Mouse (Mus musculus): ENCODE measurements around the gene 4931406P16Rik. TPM values are rescaled to one million over a fixed set of nuclear protein-coding genes. Genes with fewer than 3 reads are reported as not detected.

The 4931406P16Rik gene
- polyA plus RNA-seq, 1 experiment from 2014 or later, result 23.8 TPM

- peaks cover 20% of the 10 kb centered on the region for H3K36me3 ChIP-seq (replicated peaks)
- no peak overlapping the region for H3K27ac ChIP-seq
- WGBS, result 91% methylated on average over 5 of the region's 5 CpGs
- H3K4me1 ChIP-seq, result no peaks in the 10 kb centered on the region
- H3K4me3 ChIP-seq, result no peak overlapping the region
- H3K9me3 ChIP-seq, result no peaks in the 10 kb centered on the region
- H3K27me3 ChIP-seq (ENCODE audit: poor library complexity, severe bottlenecking), result no peaks in the 10 kb centered on the region
- no peak for DNase-seq (ENCODE audit: extremely low spot score, low spot score)
Observed at GRCm38 (mm10) chr7:34263437-34263836, 49.9 kb downstream of the 4931406P16Rik start.

DNA sequence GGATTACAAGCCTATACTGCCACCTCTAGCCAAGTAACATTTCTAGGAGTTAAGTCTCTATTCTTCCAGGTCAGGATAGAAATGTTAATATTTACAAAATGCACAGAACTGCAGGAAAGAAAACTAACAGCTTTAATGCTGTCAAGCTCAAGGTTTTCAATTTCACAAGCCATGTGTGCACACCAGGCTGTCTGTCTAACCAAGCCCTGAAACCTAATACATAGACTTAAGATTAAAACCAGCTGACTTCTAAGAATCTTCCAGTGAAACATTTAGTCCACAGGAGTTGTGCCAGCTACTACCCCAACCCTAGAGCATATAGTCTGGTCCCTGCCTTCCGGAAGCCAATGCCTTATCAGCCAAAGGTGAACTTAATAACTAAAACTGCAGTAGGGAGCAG, 54.9 kb downstream of the 4931406P16Rik start:
- DNase-seq (ENCODE audit: extremely low spot score, low spot score), result no peak
- Histone ChIP-seq H3K36me3 (replicated peaks) (peaks cover 55% of the 10 kb centered on the region), H3K9me3 (no peaks in the 10 kb centered on the region), H3K27me3 (ENCODE audit: poor library complexity, severe bottlenecking) (no peaks in the 10 kb centered on the region), H3K4me3 (no peak overlapping the region), H3K4me1 (no peaks in the 10 kb centered on the region), H3K27ac (no peak overlapping the region)
- 79% methylated on average over 1 of the region's 1 CpGs for WGBS

DNA sequence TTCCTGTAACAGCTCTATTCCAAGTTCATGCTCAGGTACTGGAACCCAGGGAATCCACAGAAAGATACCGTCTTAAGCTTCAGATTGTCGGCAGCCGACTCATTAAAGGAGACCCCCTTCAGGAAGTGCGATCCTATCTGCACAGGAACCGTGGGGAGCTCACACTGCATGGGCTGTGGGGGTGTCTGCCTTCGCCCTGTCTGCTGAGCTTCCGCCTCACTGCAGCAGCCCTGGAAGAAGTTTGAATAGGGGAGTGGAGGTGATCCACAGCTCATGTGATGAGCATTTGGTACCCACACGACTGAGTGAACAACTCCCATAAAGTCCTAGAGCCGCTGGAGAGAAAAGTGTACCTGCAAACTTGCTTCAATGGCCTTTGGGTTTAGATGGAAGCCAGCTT, 56.1 kb downstream of the 4931406P16Rik start:
- Histone ChIP-seq H3K27ac (no peak overlapping the region), H3K4me3 (no peak overlapping the region), H3K27me3 (ENCODE audit: poor library complexity, severe bottlenecking) (no peaks in the 10 kb centered on the region), H3K36me3 (replicated peaks) (peaks cover 59% of the 10 kb centered on the region), H3K9me3 (no peaks in the 10 kb centered on the region), H3K4me1 (no peaks in the 10 kb centered on the region)
- DNase-seq (ENCODE audit: extremely low spot score, low spot score), result no peak
- WGBS, result 85% methylated on average over 9 of the region's 9 CpGs

GRCm38 (mm10) chr7:34255916-34256315, 57.4 kb downstream of the 4931406P16Rik start:
- peaks cover 49% of the 10 kb centered on the region for H3K36me3 ChIP-seq (replicated peaks)
- no peaks in the 10 kb centered on the region for H3K9me3 ChIP-seq
- H3K27me3 ChIP-seq (ENCODE audit: poor library complexity, severe bottlenecking), result no peaks in the 10 kb centered on the region
- WGBS, result 80% methylated on average over 1 of the region's 1 CpGs
- H3K4me1 ChIP-seq, result no peaks in the 10 kb centered on the region
- H3K27ac ChIP-seq, result no peak overlapping the region
- DNase-seq (ENCODE audit: extremely low spot score, low spot score), result no peak
- no peak overlapping the region for H3K4me3 ChIP-seq

GRCm38 (mm10) chr7:34255137-34255536, 58.2 kb downstream of the 4931406P16Rik start:
- no peaks in the 10 kb centered on the region for H3K9me3 ChIP-seq
- WGBS, result 90% methylated on average over 3 of the region's 3 CpGs
- H3K4me3 ChIP-seq, result no peak overlapping the region
- H3K27me3 ChIP-seq (ENCODE audit: poor library complexity, severe bottlenecking), result no peaks in the 10 kb centered on the region
- H3K27ac ChIP-seq, result no peak overlapping the region
- H3K4me1 ChIP-seq, result no peaks in the 10 kb centered on the region
- peaks cover 54% of the 10 kb centered on the region for H3K36me3 ChIP-seq (replicated peaks)
- no peak for DNase-seq (ENCODE audit: extremely low spot score, low spot score)

DNA sequence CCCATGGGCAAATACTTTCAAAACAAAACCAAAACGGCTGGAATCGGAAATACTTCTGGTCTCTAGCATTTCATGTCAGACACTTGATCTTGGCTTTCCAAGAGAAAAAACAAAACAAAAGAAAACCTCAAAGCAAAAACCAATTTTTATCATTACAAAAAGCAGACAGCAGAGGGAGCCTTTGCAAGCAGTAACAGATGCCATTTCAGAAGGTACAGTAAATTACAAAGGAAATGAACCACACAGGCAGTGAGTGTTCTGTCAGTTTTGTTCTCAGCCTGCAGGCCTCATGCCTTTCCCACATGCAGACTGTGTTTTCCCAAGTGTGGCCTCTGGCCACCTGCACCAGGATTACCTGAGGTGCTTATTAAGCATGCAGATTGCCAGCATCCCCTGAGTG, 61.3 kb downstream of the 4931406P16Rik start:
- no peaks in the 10 kb centered on the region for H3K4me1 ChIP-seq
- no peaks in the 10 kb centered on the region for H3K27me3 ChIP-seq (ENCODE audit: poor library complexity, severe bottlenecking)
- no peak for DNase-seq (ENCODE audit: extremely low spot score, low spot score)
- peaks cover 67% of the 10 kb centered on the region for H3K36me3 ChIP-seq (replicated peaks)
- no peak overlapping the region for H3K4me3 ChIP-seq
- WGBS, result 92% methylated on average over 2 of the region's 2 CpGs
- no peak overlapping the region for H3K27ac ChIP-seq
- no peaks in the 10 kb centered on the region for H3K9me3 ChIP-seq

DNA sequence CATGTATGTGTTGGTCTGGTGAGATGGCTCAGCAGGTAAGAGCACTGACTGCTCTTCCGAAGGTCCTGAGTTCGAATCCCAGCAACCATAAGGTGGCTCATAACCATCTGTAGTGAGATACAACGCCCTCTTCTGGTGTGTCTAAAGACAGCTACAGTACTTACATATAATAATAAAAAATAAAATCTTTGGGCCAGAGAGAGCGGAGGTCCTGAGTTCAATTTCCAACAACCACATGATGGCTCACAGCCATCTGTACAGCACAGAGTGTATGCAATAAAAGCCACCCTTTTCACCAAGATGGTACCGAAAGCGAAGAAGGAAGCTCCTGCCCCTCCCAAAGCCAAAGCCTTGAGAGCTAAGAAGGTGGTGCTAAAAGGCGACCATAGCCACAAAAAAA, 62.6 kb downstream of the 4931406P16Rik start, which contains the start of gene Gm6096:
TSS of gene Gm6096 (plus strand) at position 301 of the 400 bp plus-strand sequence.
- Histone ChIP-seq H3K4me3 (no peak within 1 kb of the TSS), H3K27ac (no peak within 1 kb of the TSS), H3K4me1 (no peaks in the 10 kb centered on the region), H3K36me3 (replicated peaks) (peaks cover 67% of the 10 kb centered on the region), H3K27me3 (ENCODE audit: poor library complexity, severe bottlenecking) (no peaks in the 10 kb centered on the region), H3K9me3 (no peaks in the 10 kb centered on the region)
- WGBS, result 94% methylated on average over 7 of the region's 7 CpGs
- DNase-seq (ENCODE audit: extremely low spot score, low spot score), result no peak

DNA sequence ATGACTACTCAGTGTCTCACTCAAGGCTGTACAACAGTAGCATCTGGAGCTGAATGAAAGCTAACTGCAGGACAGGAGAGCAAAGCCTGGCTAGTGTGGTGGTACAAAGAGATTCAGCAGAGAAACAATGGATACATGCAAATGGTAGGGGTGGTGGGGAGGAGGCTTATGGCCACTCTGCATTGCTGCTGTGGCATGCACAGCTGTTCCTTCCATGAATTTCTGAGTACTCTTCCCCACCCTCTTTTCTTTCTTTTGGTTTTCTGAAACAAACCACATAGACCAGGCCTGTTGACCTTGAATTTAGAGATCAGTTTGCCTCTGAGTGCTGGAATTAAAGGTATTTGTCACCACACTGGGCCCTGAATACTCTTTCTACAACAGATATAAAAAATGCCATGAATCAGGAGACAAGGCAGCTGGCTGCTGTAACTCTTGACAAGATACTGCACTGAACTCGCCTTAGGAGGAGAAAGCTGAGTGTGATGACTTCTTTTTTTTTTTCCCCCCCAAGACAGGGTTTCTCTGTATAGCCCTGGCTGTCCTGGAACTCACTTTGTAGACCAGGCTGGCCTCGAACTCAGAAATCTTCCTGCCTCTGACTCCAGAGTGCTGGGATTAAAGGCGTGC, 66.4 kb downstream of the 4931406P16Rik start:
- Histone ChIP-seq H3K27ac (no peak overlapping the region), H3K27me3 (ENCODE audit: poor library complexity, severe bottlenecking) (no peaks in the 10 kb centered on the region), H3K36me3 (replicated peaks) (peaks cover 70% of the 10 kb centered on the region), H3K9me3 (no peaks in the 10 kb centered on the region), H3K4me1 (no peaks in the 10 kb centered on the region), H3K4me3 (no peak overlapping the region)
- DNase-seq (ENCODE audit: extremely low spot score, low spot score), result no peak
- WGBS, result 91% methylated on average over 3 of the region's 3 CpGs

DNA sequence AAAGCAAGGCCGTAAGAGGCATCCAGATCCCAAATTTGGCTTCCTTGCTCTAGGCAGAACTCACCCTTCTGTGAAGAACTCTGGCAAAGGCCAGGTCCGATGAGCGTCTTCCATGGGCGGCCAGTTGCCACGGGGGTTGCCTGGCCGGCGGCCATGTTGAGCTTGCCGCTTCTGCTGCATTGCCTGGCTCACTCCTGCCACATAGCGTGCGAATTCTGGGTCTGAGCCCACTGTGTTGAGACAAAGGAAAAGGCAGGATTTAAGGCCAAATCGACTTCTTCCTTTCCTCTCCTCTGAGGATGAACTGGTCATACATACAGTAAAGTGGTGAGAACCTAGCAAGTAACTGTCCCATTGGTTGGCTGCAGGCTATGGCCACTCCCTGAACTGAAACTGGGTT, 71.2 kb downstream of the 4931406P16Rik start:
- no peak overlapping the region for H3K27ac ChIP-seq
- no peaks in the 10 kb centered on the region for H3K4me1 ChIP-seq
- peaks cover 80% of the 10 kb centered on the region for H3K36me3 ChIP-seq (replicated peaks)
- no peaks in the 10 kb centered on the region for H3K27me3 ChIP-seq (ENCODE audit: poor library complexity, severe bottlenecking)
- no peak for DNase-seq (ENCODE audit: extremely low spot score, low spot score)
- H3K4me3 ChIP-seq, result no peak overlapping the region
- 91% methylated on average over 11 of the region's 11 CpGs for WGBS
- no peaks in the 10 kb centered on the region for H3K9me3 ChIP-seq

GRCm38 (mm10) chr7:34238086-34238485, 75.3 kb downstream of the 4931406P16Rik start:
- Histone ChIP-seq H3K36me3 (replicated peaks) (peaks cover 62% of the 10 kb centered on the region), H3K4me1 (peaks cover 16% of the 10 kb centered on the region), H3K27ac (no peak overlapping the region), H3K4me3 (no peak overlapping the region), H3K9me3 (no peaks in the 10 kb centered on the region), H3K27me3 (ENCODE audit: poor library complexity, severe bottlenecking) (no peaks in the 10 kb centered on the region)
- DNase-seq (ENCODE audit: extremely low spot score, low spot score), result no peak
- WGBS, result 89% methylated on average over 5 of the region's 5 CpGs

GRCm38 (mm10) chr7:34235602-34236001, 77.7 kb downstream of the 4931406P16Rik start:
- WGBS, result 90% methylated on average over 5 of the region's 5 CpGs
- H3K36me3 ChIP-seq (replicated peaks), result peaks cover 45% of the 10 kb centered on the region
- H3K4me3 ChIP-seq, result no peak overlapping the region
- no peak overlapping the region for H3K27ac ChIP-seq
- H3K27me3 ChIP-seq (ENCODE audit: poor library complexity, severe bottlenecking), result no peaks in the 10 kb centered on the region
- peaks cover 24% of the 10 kb centered on the region for H3K4me1 ChIP-seq
- no peak for DNase-seq (ENCODE audit: extremely low spot score, low spot score)
- no peaks in the 10 kb centered on the region for H3K9me3 ChIP-seq

- H3K27ac ChIP-seq, result peak overlapping the region; percentile 94
- peaks cover 39% of the 10 kb centered on the region for H3K36me3 ChIP-seq (replicated peaks)
- peaks cover 28% of the 10 kb centered on the region for H3K4me1 ChIP-seq
- no peaks in the 10 kb centered on the region for H3K27me3 ChIP-seq (ENCODE audit: poor library complexity, severe bottlenecking)
- peak overlapping the region; percentile 52 for H3K4me3 ChIP-seq
- H3K9me3 ChIP-seq, result no peaks in the 10 kb centered on the region
- no peak for DNase-seq (ENCODE audit: extremely low spot score, low spot score)
- WGBS, result 3% methylated on average over 17 of the region's 17 CpGs
Observed at GRCm38 (mm10) chr7:34234610-34235561, 78.5 kb downstream of the 4931406P16Rik start.
